Mouse (Mus musculus) bone marrow, adult 2 months (tissue): ENCODE measurements around the gene Clasrp.

Experiments used
- CTCF ChIP-seq: fragments of 200-500 bp; IDR thresholded peaks from 2 replicates; pipeline ENCODE4 v1.5.1; 2011; ENCODE audit warnings: low read length, control low read depth; ENCODE audit not compliant: control insufficient read depth, insufficient read depth
- POLR2A ChIP-seq: fragments of 200-500 bp; IDR thresholded peaks from 2 replicates; pipeline ENCODE4 v1.6.1; 2011; ENCODE audit warnings: low read depth, mild to moderate bottlenecking, control low read depth, low read length, borderline replicate concordance; ENCODE audit not compliant: control insufficient read depth

GRCm38 (mm10) chr7:19589917-19590316 lies 14.4 kb downstream of the Clasrp start:
- peak; percentile 83 for TF ChIP-seq CTCF
- TF ChIP-seq POLR2A: no peak
